Mouse (Mus musculus): Measurements from ENCODE around the gene Zfp235. TPM values are rescaled to one million over a fixed set of nuclear protein-coding genes. Genes with fewer than 3 reads are reported as not detected.

The Zfp235 gene
- total and polyA plus RNA-seq, 3 experiments: 3.1 to 5.4 (median 4.2) TPM

DNA sequence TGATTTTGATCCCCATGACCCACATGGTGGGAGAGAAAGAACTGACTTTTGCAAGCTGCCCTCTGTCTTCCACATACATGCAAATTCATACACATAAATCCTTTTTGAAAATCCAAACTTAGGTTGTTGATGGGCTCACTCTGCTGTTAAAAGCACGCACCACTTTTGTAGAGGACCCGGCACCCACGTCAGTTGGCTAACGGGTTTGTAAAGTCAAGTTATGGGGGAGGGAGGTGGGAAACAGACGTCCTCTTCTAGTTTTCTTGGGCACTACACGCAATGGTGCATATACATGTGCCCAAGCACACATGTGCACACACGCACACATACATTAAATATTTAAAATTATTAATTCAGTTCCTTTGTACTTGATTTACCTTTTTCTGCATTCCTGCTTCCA, 23.1 kb upstream of the Zfp235 start:
- Histone ChIP-seq H3K9ac (ENCODE audit: low read depth, low read length) (no peak overlapping the region), H3K27me3 (ENCODE audit: control insufficient read depth, insufficient read depth, low read length) (no peaks in the 10 kb centered on the region), H3K4me3 (no peak overlapping the region), H3K4me1 (ENCODE audit: control insufficient read depth, insufficient read depth, low read length) (no peaks in the 10 kb centered on the region; the same call in 1 of the 2 replicates), H3K36me3 (ENCODE audit: control insufficient read depth, insufficient read depth, low read length) (no peaks in the 10 kb centered on the region), H3K27ac (no peak overlapping the region), H3K79me2 (replicated peaks; ENCODE audit: control insufficient read depth, insufficient read depth, low read length) (no peaks in the 10 kb centered on the region)
- intact Hi-C loops (cut with DNase I): loop anchor here (1.0 to 5.0 kb wide), 2 partner anchors 29 to 96 kb away; no protein-coding TSS in a partner anchor
- WGBS: 98% methylated on average over 7 of the region's 7 CpGs
- no peak for DNase-seq
- no peak for TF ChIP-seq CTCF (IDR thresholded peaks at IDR 0.05)
- no peak for TF ChIP-seq POLR2A (IDR thresholded peaks at IDR 0.05; ENCODE audit: insufficient read depth, low read depth, low read length)
- no peak for TF ChIP-seq EP300 (IDR thresholded peaks at IDR 0.05; ENCODE audit: insufficient read depth, low read depth, low read length)

GRCm38 (mm10) chr7:24111772-24112155, 22.2 kb upstream of the Zfp235 start:
- Histone ChIP-seq H3K27me3 (ENCODE audit: control insufficient read depth, insufficient read depth, low read length) (no peaks in the 10 kb centered on the region), H3K9ac (ENCODE audit: low read depth, low read length) (peak overlapping the region; percentile 84), H3K27ac (peak overlapping the region; percentile 84), H3K36me3 (ENCODE audit: control insufficient read depth, insufficient read depth, low read length) (no peaks in the 10 kb centered on the region), H3K79me2 (replicated peaks; ENCODE audit: control insufficient read depth, insufficient read depth, low read length) (no peaks in the 10 kb centered on the region), H3K4me3 (peak overlapping the region; percentile 89), H3K4me1 (ENCODE audit: control insufficient read depth, insufficient read depth, low read length) (no peaks in the 10 kb centered on the region; the same call in 1 of the 2 replicates)
- peak in 1 of 2 experiments; percentile 49 for DNase-seq
- TF ChIP-seq EP300 (IDR thresholded peaks at IDR 0.05; ENCODE audit: insufficient read depth, low read depth, low read length) (no peak), POLR2A (IDR thresholded peaks at IDR 0.05; ENCODE audit: insufficient read depth, low read depth, low read length) (peak; percentile 9; the same call in 1 of the 2 replicates), CTCF (IDR thresholded peaks at IDR 0.05) (no peak)
- intact Hi-C loops (cut with DNase I): loop anchor here (1.0 to 5.0 kb wide), 4 partner anchors 23 to 143 kb away; partner anchors contain the start of genes Zfp108 and Zfp235
- 4% methylated on average over 9 of the region's 9 CpGs for WGBS

- Histone ChIP-seq H3K79me2 (replicated peaks; ENCODE audit: control insufficient read depth, insufficient read depth, low read length) (no peaks in the 10 kb centered on the region), H3K9ac (ENCODE audit: low read depth, low read length) (peak within 1 kb of the TSS; percentile 84), H3K27ac (peak within 1 kb of the TSS; percentile 84), H3K27me3 (ENCODE audit: control insufficient read depth, insufficient read depth, low read length) (no peaks in the 10 kb centered on the region), H3K4me3 (peak within 1 kb of the TSS; percentile 89), H3K36me3 (ENCODE audit: control insufficient read depth, insufficient read depth, low read length) (no peaks in the 10 kb centered on the region), H3K4me1 (ENCODE audit: control insufficient read depth, insufficient read depth, low read length) (no peaks in the 10 kb centered on the region; the same call in 1 of the 2 replicates)
- intact Hi-C loops (cut with DNase I): loop anchor here (1.0 to 5.0 kb wide), 3 partner anchors 22 to 142 kb away; partner anchors contain the start of genes Zfp108 and Zfp235
- DNase-seq: peak; percentile 76 to 86
- under 1% methylated on average over 23 of the region's 23 CpGs for WGBS
- peak; percentile 30; the same call in 1 of the 2 replicates for TF ChIP-seq POLR2A (IDR thresholded peaks at IDR 0.05; ENCODE audit: insufficient read depth, low read depth, low read length)
- TF ChIP-seq EP300 (IDR thresholded peaks at IDR 0.05; ENCODE audit: insufficient read depth, low read depth, low read length): no peak; the same call in 1 of the 2 replicates
Observed at GRCm38 (mm10) chr7:24112156-24112856, 21.7 kb upstream of the Zfp235 start, which contains the start of gene Zfp112. Gene Zfp112 (plus strand): TSS chr7:24112314.

GRCm38 (mm10) chr7:24113001-24113400, 21.0 kb upstream of the Zfp235 start:
- H3K4me3 ChIP-seq: peak overlapping the region; percentile 89
- no peaks in the 10 kb centered on the region; the same call in 1 of the 2 replicates for H3K4me1 ChIP-seq (ENCODE audit: control insufficient read depth, insufficient read depth, low read length)
- H3K27me3 ChIP-seq (ENCODE audit: control insufficient read depth, insufficient read depth, low read length): no peaks in the 10 kb centered on the region
- WGBS: 10% methylated on average over 12 of the region's 12 CpGs
- no peaks in the 10 kb centered on the region for H3K79me2 ChIP-seq (replicated peaks; ENCODE audit: control insufficient read depth, insufficient read depth, low read length)
- no peaks in the 10 kb centered on the region for H3K36me3 ChIP-seq (ENCODE audit: control insufficient read depth, insufficient read depth, low read length)
- H3K9ac ChIP-seq (ENCODE audit: low read depth, low read length): peak overlapping the region; percentile 77
- intact Hi-C loops (cut with DNase I): loop anchor here (5.0 kb wide), 1 partner anchor 94 kb away; no protein-coding TSS in a partner anchor
- TF ChIP-seq POLR2A (IDR thresholded peaks at IDR 0.05; ENCODE audit: insufficient read depth, low read depth, low read length): no peak
- no peak for TF ChIP-seq CTCF (IDR thresholded peaks at IDR 0.05)
- peak; percentile 45 to 57 for DNase-seq
- H3K27ac ChIP-seq: peak overlapping the region; percentile 84

DNA sequence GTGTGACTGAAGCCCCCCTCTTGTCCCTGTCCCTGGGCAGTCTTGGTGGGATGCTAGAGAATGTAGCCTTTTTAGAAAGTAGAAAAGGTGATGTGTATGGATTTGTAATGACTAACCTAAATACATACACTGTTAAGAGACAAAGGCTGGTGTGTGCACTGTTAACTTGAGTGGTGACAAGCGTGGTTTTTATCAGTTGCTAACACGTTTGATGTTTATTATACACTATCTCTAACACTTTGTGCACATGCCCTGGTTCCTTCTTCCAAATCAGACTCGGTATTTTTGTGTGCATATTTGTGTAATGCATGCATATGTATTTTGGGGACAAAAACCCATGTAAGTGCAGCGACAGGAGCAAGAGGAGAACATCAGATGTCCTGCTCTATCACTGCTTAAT, 17.3 kb upstream of the Zfp235 start:
- Histone ChIP-seq H3K27ac (no peak overlapping the region), H3K27me3 (ENCODE audit: control insufficient read depth, insufficient read depth, low read length) (no peaks in the 10 kb centered on the region), H3K4me3 (no peak overlapping the region), H3K9ac (ENCODE audit: low read depth, low read length) (no peak overlapping the region), H3K4me1 (ENCODE audit: control insufficient read depth, insufficient read depth, low read length) (no peaks in the 10 kb centered on the region; the same call in 1 of the 2 replicates), H3K36me3 (ENCODE audit: control insufficient read depth, insufficient read depth, low read length) (no peaks in the 10 kb centered on the region), H3K79me2 (replicated peaks; ENCODE audit: control insufficient read depth, insufficient read depth, low read length) (no peaks in the 10 kb centered on the region)
- 68% methylated on average over 4 of the region's 4 CpGs for WGBS
- no peak for TF ChIP-seq CTCF (IDR thresholded peaks at IDR 0.05)
- no peak for TF ChIP-seq POLR2A (IDR thresholded peaks at IDR 0.05; ENCODE audit: insufficient read depth, low read depth, low read length)
- TF ChIP-seq EP300 (IDR thresholded peaks at IDR 0.05; ENCODE audit: insufficient read depth, low read depth, low read length): no peak
- DNase-seq: no peak
- intact Hi-C loops (cut with DNase I): no loop called here
